Mouse (Mus musculus) heart, postnatal 0 days (tissue): ENCODE results near the gene Cry1.

ENCODE experiments used
- CTCF ChIP-seq: IDR thresholded peaks from 2 replicates; pipeline ENCODE4 v1.5.1; 2016; ENCODE audit warnings: antibody characterized with exemption, control low read depth, low read depth
- EP300 ChIP-seq: IDR thresholded peaks from 2 replicates; pipeline ENCODE4 v1.6.1; 2016; ENCODE audit warnings: antibody characterized with exemption, low read depth

DNA sequence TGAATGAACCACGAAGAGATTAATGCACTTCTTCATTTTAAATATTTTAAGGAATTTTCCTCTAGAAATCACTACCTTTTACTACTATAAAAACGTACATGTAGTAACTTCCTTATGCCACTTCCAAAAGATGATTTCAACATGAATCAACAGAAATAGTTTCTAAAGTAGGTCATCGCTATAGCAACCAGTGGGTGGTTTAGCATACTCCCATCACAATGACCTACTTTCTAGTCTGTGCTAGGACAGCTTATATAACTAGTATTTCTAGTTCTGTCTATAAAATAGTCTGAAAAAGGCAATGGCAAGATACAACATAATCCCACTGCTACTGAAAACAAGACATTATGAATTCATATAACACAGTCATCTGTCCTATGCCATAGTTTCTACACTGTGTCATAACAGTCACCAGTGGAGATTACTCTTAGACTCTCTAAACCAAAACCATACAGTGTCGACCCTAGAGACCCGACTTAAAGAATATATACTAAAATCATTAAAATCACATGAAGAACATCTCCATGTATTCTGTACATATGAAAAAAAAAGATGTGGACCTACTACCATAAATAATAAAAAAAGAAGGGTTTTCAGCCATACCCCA, 23.0 kb downstream of the Cry1 start:
- TF ChIP-seq CTCF (no peak), EP300 (no peak)
